ENCODE assay signal across 8 mouse cellular contexts in the genomic region with DNA sequence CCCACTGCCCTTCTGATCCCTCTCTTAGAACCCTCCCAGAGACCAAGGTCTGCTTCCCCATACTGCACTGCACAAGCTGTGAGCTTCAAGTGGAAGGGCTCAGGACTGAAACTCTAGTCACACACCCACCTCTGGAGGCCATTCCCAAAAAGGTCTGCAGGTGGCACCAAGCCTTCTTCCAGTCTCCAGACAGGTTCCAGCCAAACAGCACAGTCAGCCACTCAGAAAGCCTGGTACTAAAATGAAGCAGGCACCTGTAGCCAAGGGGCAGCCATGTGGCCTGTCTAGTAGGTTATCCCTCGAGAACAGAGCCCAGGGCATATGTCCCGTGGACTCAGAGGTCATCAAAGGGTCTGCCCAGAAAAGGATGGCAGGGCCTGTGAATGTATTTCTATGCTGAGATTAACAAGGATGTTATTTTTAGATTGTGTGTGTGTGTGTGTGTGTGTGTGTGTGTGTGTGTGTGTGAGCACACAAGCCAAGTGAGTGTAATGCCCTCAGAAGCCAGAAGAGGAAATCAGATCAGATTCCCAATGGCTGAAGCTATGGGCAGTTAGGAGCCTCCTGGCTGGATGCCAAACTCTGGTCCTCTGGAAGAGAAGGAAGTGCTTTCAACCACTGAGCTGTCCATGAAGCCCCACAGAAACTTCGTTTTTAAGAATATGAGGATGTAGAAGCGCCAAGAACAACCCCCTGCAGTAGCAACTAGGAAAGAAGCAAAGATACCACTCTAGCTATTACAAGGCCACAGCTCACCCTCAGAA. TPM values are rescaled to one million over a fixed set of nuclear protein-coding genes. Genes with fewer than 3 reads are reported as not detected.
DNase-seq lines count a peak whose midpoint lies in the region; ATAC-seq lines count a peak whose summit lies in the region.

Gene Rbfox3 (minus strand): TSS at position 291 of the 764 bp plus-strand sequence.

- ATAC-seq in frontal cortex, adult (ENCODE audit: low TSS enrichment): no peak

- no peak for DNase-seq in frontal cortex, adult 2 months (ENCODE audit: extremely low spot score in 1 of 2, low spot score in 1 of 2)
- peak; percentile 64 for DNase-seq in retina, postnatal 1 day
- DNase-seq in retina, embryonic 14.5 days (ENCODE audit: low spot score): no peak
- no peak for DNase-seq in layer of hippocampus, postnatal 14 days (ENCODE audit: low spot score in 2 of 2)
- DNase-seq in skeletal muscle tissue, adult 2 months (ENCODE audit: low read depth, low spot score): peak; percentile 19
- no peak for DNase-seq in ovary, postnatal 36 days (ENCODE audit: low spot score)
- no peak for DNase-seq in liver

RNA-seq across cellular contexts. Expression of gene Rbfox3, which starts in this region (rescaled TPM):
- polyA plus RNA-seq in frontal cortex, adult 2 months (2012; rRNA removed): 108 and 125 TPM in 2 replicates
- 100 to 1,000 TPM; 224 to 233 TPM for total RNA-seq in layer of hippocampus, postnatal 14 days (2021)

Comparison
In these comparisons a context has a peak if more than half of its experiments do, and no peak if none do; other contexts are left out.
1. DNase-seq: peak in retina, postnatal 1 day (single experiment) and skeletal muscle tissue, adult 2 months (single experiment); none in frontal cortex, adult 2 months (0 of 2), retina, embryonic 14.5 days (single experiment), layer of hippocampus, postnatal 14 days (0 of 2), ovary, postnatal 36 days (single experiment) and liver (single experiment).